In the genomic region with DNA sequence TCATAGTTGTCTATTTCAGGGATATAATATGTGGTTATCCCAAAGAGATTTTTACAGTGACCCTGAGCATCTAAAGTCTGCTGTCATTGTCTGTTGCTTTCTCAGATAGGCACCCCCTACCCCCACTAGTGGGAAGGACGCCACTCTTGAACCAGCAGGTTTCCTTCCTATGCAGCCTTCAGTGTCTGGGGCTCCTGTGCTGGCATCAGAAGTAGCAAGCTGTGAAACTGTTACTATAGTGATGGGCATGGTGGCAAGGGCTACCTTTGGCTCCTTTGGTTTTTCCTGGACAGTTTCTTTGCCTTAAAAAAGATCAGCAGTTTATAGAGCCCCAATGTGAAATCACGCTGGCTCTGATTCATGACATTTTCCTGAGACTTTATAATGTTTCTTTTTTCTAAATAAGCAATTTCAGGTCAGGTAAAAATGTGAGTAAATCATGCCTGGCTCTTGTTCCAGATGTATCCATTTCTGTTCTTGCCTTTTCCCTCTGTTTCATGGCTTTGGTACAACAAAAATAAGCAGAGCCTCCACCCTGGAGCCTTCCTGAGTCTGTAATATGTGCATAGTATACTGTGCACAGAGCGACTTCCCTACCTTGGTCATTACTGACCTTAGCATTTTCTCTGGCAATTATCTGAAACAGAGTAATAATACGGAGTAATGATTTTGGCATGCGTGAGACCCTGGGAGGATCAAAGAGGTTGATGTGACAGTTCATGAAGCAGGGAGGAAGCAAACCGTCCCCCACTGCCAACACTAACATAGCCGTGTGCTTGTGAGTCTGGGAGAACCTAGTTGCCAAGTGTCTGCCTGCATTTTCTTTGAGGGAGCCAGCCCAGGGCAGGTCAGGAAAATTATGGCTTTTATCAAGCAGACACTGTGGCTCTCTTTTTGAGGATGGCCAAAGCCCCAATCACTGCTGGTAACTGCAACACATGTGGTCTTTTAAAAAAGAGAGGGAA, we compare ENCODE assay signal across 19 mouse cellular contexts.
DNase-seq lines count a peak whose midpoint lies in the region; ATAC-seq and TF ChIP-seq lines count a peak whose summit lies in the region.
"Had no signal": no experiment of that assay in that cellular context is flagged by ENCODE, and none has a peak within 500 bp of the region (broad histone marks: within the 10 kb centered on the region; RNA-seq: fewer than 3 reads in every experiment).

No protein-coding gene starts in this region.

- no peaks in the 10 kb centered on the region for H3K27me3 ChIP-seq in forebrain, postnatal 0 days (ENCODE audit: insufficient read depth, low read length)
- no peaks in the 10 kb centered on the region for H3K27me3 ChIP-seq in forebrain, embryonic 11.5 days (ENCODE audit: control insufficient read depth, insufficient read depth, low read length)
- H3K27me3 ChIP-seq in midbrain, embryonic 16.5 days (ENCODE audit: control insufficient read depth, insufficient read depth, low read depth, low read length), result no peaks in the 10 kb centered on the region
- no peaks in the 10 kb centered on the region for H3K27me3 ChIP-seq in midbrain, embryonic 10.5 days (ENCODE audit: low read depth, poor library complexity, severe bottlenecking)
- H3K27me3 ChIP-seq in liver, embryonic 12.5 days (replicated peaks), result no peaks in the 10 kb centered on the region
- H3K27me3 ChIP-seq: heart, embryonic 12.5 days; liver, embryonic 15.5 days had no signal

- no peaks in the 10 kb centered on the region for H3K4me1 ChIP-seq in forebrain, postnatal 0 days (ENCODE audit: insufficient read depth)
- H3K4me1 ChIP-seq in forebrain, embryonic 11.5 days (replicated peaks; ENCODE audit: control insufficient read depth, insufficient read depth, low read length), result no peaks in the 10 kb centered on the region
- 0 out of 2 replicates have a peak, but pooled peaks cover 2% of the 10 kb centered on the region for H3K4me1 ChIP-seq in midbrain, embryonic 16.5 days (ENCODE audit: control insufficient read depth, insufficient read depth, low read length)
- no peaks in the 10 kb centered on the region for H3K4me1 ChIP-seq in midbrain, embryonic 10.5 days
- no peaks in the 10 kb centered on the region for H3K4me1 ChIP-seq in liver, embryonic 12.5 days
- H3K4me1 ChIP-seq: heart, embryonic 12.5 days; liver, embryonic 15.5 days had no signal

- 59% methylated on average over 7 of the region's 7 CpGs for WGBS in forebrain, postnatal 0 days
- WGBS in forebrain, embryonic 11.5 days, result 87% methylated on average over 7 of the region's 7 CpGs
- 69% methylated on average over 7 of the region's 7 CpGs for whole genome bisulfite sequencing in midbrain, embryonic 16.5 days
- WGBS in midbrain, embryonic 10.5 days, result 84% methylated on average over 7 of the region's 7 CpGs
- WGBS in liver, embryonic 12.5 days (ENCODE audit: insufficient replicate concordance), result 67% methylated on average over 7 of the region's 7 CpGs

- H3K4me3 ChIP-seq in forebrain, postnatal 0 days (ENCODE audit: low read depth, low read length), result no peak overlapping the region
- H3K4me3 ChIP-seq in forebrain, embryonic 11.5 days (ENCODE audit: low read depth, low read length), result no peak overlapping the region
- no peak overlapping the region for H3K4me3 ChIP-seq in midbrain, embryonic 16.5 days (ENCODE audit: low read depth, low read length)
- H3K4me3 ChIP-seq in midbrain, embryonic 10.5 days, result no peak overlapping the region
- H3K4me3 ChIP-seq in liver, embryonic 12.5 days, result no peak overlapping the region
- H3K4me3 ChIP-seq: heart, embryonic 12.5 days; layer of hippocampus, adult 2 months; liver, embryonic 15.5 days had no signal

- no peak overlapping the region for H3K9ac ChIP-seq in forebrain, postnatal 0 days
- no peak overlapping the region for H3K9ac ChIP-seq in forebrain, embryonic 11.5 days (ENCODE audit: low read length)
- no peak overlapping the region for H3K9ac ChIP-seq in midbrain, embryonic 16.5 days (ENCODE audit: low read depth, low read length)
- H3K9ac ChIP-seq in liver, embryonic 12.5 days, result no peak overlapping the region
- H3K9ac ChIP-seq: heart, embryonic 12.5 days; hindbrain, embryonic 14.5 days; liver, embryonic 15.5 days had no signal

- TF ChIP-seq CTCF in forebrain, postnatal 0 days (IDR thresholded peaks at IDR 0.05; ENCODE audit: low read depth), result no peak

- no peaks in the 10 kb centered on the region for H3K9me3 ChIP-seq in forebrain, postnatal 0 days (ENCODE audit: low read length)
- no peaks in the 10 kb centered on the region for H3K9me3 ChIP-seq in forebrain, embryonic 11.5 days (ENCODE audit: control insufficient read depth, low read length)
- H3K9me3 ChIP-seq in midbrain, embryonic 16.5 days (replicated peaks; ENCODE audit: control insufficient read depth, low read length, poor library complexity, severe bottlenecking), result no peaks in the 10 kb centered on the region
- no peaks in the 10 kb centered on the region for H3K9me3 ChIP-seq in midbrain, embryonic 10.5 days (replicated peaks)
- no peaks in the 10 kb centered on the region for H3K9me3 ChIP-seq in liver, embryonic 12.5 days (replicated peaks)
- H3K9me3 ChIP-seq: heart, embryonic 12.5 days; liver, embryonic 15.5 days had no signal

- no peaks in the 10 kb centered on the region for H3K36me3 ChIP-seq in forebrain, postnatal 0 days (ENCODE audit: insufficient read depth)
- no peaks in the 10 kb centered on the region for H3K36me3 ChIP-seq in forebrain, embryonic 11.5 days (ENCODE audit: control insufficient read depth, insufficient read depth, low read length)
- no peaks in the 10 kb centered on the region for H3K36me3 ChIP-seq in midbrain, embryonic 16.5 days (ENCODE audit: control insufficient read depth, insufficient read depth, low read length)
- H3K36me3 ChIP-seq in midbrain, embryonic 10.5 days, result no peaks in the 10 kb centered on the region
- H3K36me3 ChIP-seq in liver, embryonic 12.5 days, result no peaks in the 10 kb centered on the region
- H3K36me3 ChIP-seq: heart, embryonic 12.5 days; liver, embryonic 15.5 days had no signal

- H3K4me2 ChIP-seq in forebrain, postnatal 0 days (ENCODE audit: low read depth), result no peak overlapping the region
- H3K4me2 ChIP-seq in forebrain, embryonic 11.5 days (ENCODE audit: low read depth, low read length, severe bottlenecking), result no peak overlapping the region
- no peak overlapping the region for H3K4me2 ChIP-seq in midbrain, embryonic 16.5 days (ENCODE audit: low read length)
- no peak overlapping the region for H3K4me2 ChIP-seq in liver, embryonic 12.5 days
- H3K4me2 ChIP-seq: heart, embryonic 12.5 days; hindbrain, embryonic 14.5 days; liver, embryonic 15.5 days had no signal

- no peak overlapping the region for H3K27ac ChIP-seq in forebrain, postnatal 0 days (ENCODE audit: low read depth, low read length)
- no peak overlapping the region for H3K27ac ChIP-seq in forebrain, embryonic 11.5 days (ENCODE audit: low read depth, low read length)
- no peak overlapping the region for H3K27ac ChIP-seq in midbrain, embryonic 16.5 days (ENCODE audit: low read length)
- H3K27ac ChIP-seq in midbrain, embryonic 10.5 days (replicated peaks), result no peak overlapping the region
- H3K27ac ChIP-seq in liver, embryonic 12.5 days, result no peak overlapping the region
- H3K27ac ChIP-seq: hindbrain, embryonic 14.5 days; layer of hippocampus, adult 2 months; liver, embryonic 15.5 days had no signal

- peak; percentile 50 for ATAC-seq in forebrain, postnatal 0 days
- no peak for ATAC-seq in forebrain, embryonic 11.5 days (replicated peaks; ENCODE audit: low FRiP score)
- 0 out of 2 replicates have a peak, but pooled peaks have one; percentile 39 for ATAC-seq in midbrain, embryonic 16.5 days
- no peak for ATAC-seq in liver, embryonic 12.5 days
- ATAC-seq: intestine, postnatal 0 days had no signal

- DNase-seq in adrenal gland, postnatal 14 days, result peak; percentile 8
- DNase-seq in adrenal gland, postnatal 4 days (ENCODE audit: low spot score in 2 of 2), result no peak
- no peak for DNase-seq in forebrain, postnatal 0 days
- no peak for DNase-seq in forebrain, embryonic 11.5 days (ENCODE audit: low spot score)
- DNase-seq in midbrain, embryonic 10.5 days (ENCODE audit: low spot score), result no peak
- DNase-seq in spleen, postnatal 36 days (ENCODE audit: low spot score in 2 of 2), result no peak
- DNase-seq: adrenal gland, postnatal 25 days; cerebellum, postnatal 36 days; kidney, postnatal 10 days; lung, postnatal 14 days; retina, postnatal 1 day; thymus, postnatal 4 days had no signal

Comparison
In these comparisons a context has a peak if more than half of its experiments do, and no peak if none do; other contexts are left out.
1. ATAC-seq: peak in forebrain, postnatal 0 days (single experiment) and midbrain, embryonic 16.5 days (single experiment); none in forebrain, embryonic 11.5 days (single experiment) and liver, embryonic 12.5 days (single experiment).